Mouse (Mus musculus): ENCODE measurements around the gene Rps26. TPM values are rescaled to one million over a fixed set of nuclear protein-coding genes. Genes with fewer than 3 reads are reported as not detected.

Gene Rps26
- polyA plus RNA-seq, 1 experiment from 2014 or later, result 793 TPM

- Histone ChIP-seq H3K27ac (ENCODE audit: low read length) (peak overlapping the region; percentile 96), H3K9ac (ENCODE audit: low read length) (peak overlapping the region; percentile 16; the same call in 1 of the 2 replicates), H3K36me3 (ENCODE audit: control insufficient read depth, insufficient read depth, low read length) (no peaks in the 10 kb centered on the region; the same call in 1 of the 2 replicates), H3K4me2 (ENCODE audit: low read depth, low read length) (peak overlapping the region; percentile 97), H3K27me3 (ENCODE audit: control insufficient read depth, insufficient read depth, low read depth, low read length) (peaks cover 18% of the 10 kb centered on the region), H3K4me1 (replicated peaks; ENCODE audit: control insufficient read depth, insufficient read depth, low read length) (peaks cover 24% of the 10 kb centered on the region), H3K4me3 (ENCODE audit: low read length) (no peak overlapping the region), H3K9me3 (ENCODE audit: control insufficient read depth, low read length) (no peaks in the 10 kb centered on the region)
- 0% methylated on average over 1 of the region's 1 CpGs for WGBS
- ATAC-seq (ENCODE audit: low read depth), result no peak
Observed at GRCm38 (mm10) chr10:128586546-128586945, 40.0 kb downstream of the Rps26 start.

GRCm38 (mm10) chr10:128584386-128584785 is 42.2 kb downstream of the Rps26 start:
- Histone ChIP-seq H3K27ac (ENCODE audit: low read length) (peak overlapping the region; percentile 87), H3K4me1 (replicated peaks; ENCODE audit: control insufficient read depth, insufficient read depth, low read length) (peaks cover 24% of the 10 kb centered on the region), H3K9ac (ENCODE audit: low read length) (peak overlapping the region; percentile 47; the same call in 1 of the 2 replicates), H3K4me2 (ENCODE audit: low read depth, low read length) (peak overlapping the region; percentile 50), H3K4me3 (ENCODE audit: low read length) (peak overlapping the region; percentile 17), H3K36me3 (ENCODE audit: control insufficient read depth, insufficient read depth, low read length) (no peaks in the 10 kb centered on the region; the same call in 1 of the 2 replicates), H3K27me3 (ENCODE audit: control insufficient read depth, insufficient read depth, low read depth, low read length) (peaks cover 14% of the 10 kb centered on the region), H3K9me3 (ENCODE audit: control insufficient read depth, low read length) (no peaks in the 10 kb centered on the region)
- ATAC-seq (ENCODE audit: low read depth), result peak; percentile 74
- WGBS, result 8% methylated on average over 4 of the region's 4 CpGs

- Histone ChIP-seq H3K4me3 (ENCODE audit: low read length) (peak overlapping the region; percentile 17), H3K9me3 (ENCODE audit: control insufficient read depth, low read length) (no peaks in the 10 kb centered on the region), H3K4me1 (replicated peaks; ENCODE audit: control insufficient read depth, insufficient read depth, low read length) (peaks cover 22% of the 10 kb centered on the region), H3K9ac (ENCODE audit: low read length) (peak overlapping the region; percentile 23; the same call in 1 of the 2 replicates), H3K27ac (ENCODE audit: low read length) (peak overlapping the region; percentile 87), H3K27me3 (ENCODE audit: control insufficient read depth, insufficient read depth, low read depth, low read length) (peaks cover 9% of the 10 kb centered on the region), H3K36me3 (ENCODE audit: control insufficient read depth, insufficient read depth, low read length) (no peaks in the 10 kb centered on the region; the same call in 1 of the 2 replicates), H3K4me2 (ENCODE audit: low read depth, low read length) (peak overlapping the region; percentile 50)
- peak; percentile 85 for ATAC-seq (ENCODE audit: low read depth)
- 14% methylated on average over 7 of the region's 7 CpGs for WGBS
Observed at GRCm38 (mm10) chr10:128583644-128584043, 42.9 kb downstream of the Rps26 start.

- H3K4me1 ChIP-seq (replicated peaks; ENCODE audit: control insufficient read depth, insufficient read depth, low read length), result peaks cover 8% of the 10 kb centered on the region
- H3K36me3 ChIP-seq (ENCODE audit: control insufficient read depth, insufficient read depth, low read length), result peaks cover 6% of the 10 kb centered on the region; the same call in 1 of the 2 replicates
- 78% methylated on average over 4 of the region's 4 CpGs for WGBS
- H3K27me3 ChIP-seq (ENCODE audit: control insufficient read depth, insufficient read depth, low read depth, low read length), result no peaks in the 10 kb centered on the region; the same call in 1 of the 2 replicates
- ATAC-seq (ENCODE audit: low read depth), result no peak
- H3K9me3 ChIP-seq (ENCODE audit: control insufficient read depth, low read length), result peaks cover 3% of the 10 kb centered on the region; the same call in 1 of the 2 replicates
- H3K9ac ChIP-seq (ENCODE audit: low read length), result no peak overlapping the region
- no peak overlapping the region for H3K4me2 ChIP-seq (ENCODE audit: low read depth, low read length)
- H3K27ac ChIP-seq (ENCODE audit: low read length), result no peak overlapping the region
- no peak overlapping the region for H3K4me3 ChIP-seq (ENCODE audit: low read length)
Observed at GRCm38 (mm10) chr10:128579731-128580130, 46.8 kb downstream of the Rps26 start.

- no peak for ATAC-seq (ENCODE audit: low read depth)
- H3K27ac ChIP-seq (ENCODE audit: low read length), result no peak overlapping the region
- WGBS, result 64% methylated on average over 3 of the region's 3 CpGs
Observed at GRCm38 (mm10) chr10:128579298-128579697, 47.2 kb downstream of the Rps26 start.

GRCm38 (mm10) chr10:128578330-128578729 is 48.2 kb downstream of the Rps26 start:
- H3K27ac ChIP-seq (ENCODE audit: low read length), result no peak overlapping the region
- peaks cover 6% of the 10 kb centered on the region; the same call in 1 of the 2 replicates for H3K36me3 ChIP-seq (ENCODE audit: control insufficient read depth, insufficient read depth, low read length)
- H3K4me3 ChIP-seq (ENCODE audit: low read length), result no peak overlapping the region
- H3K27me3 ChIP-seq (ENCODE audit: control insufficient read depth, insufficient read depth, low read depth, low read length), result no peaks in the 10 kb centered on the region
- peaks cover 3% of the 10 kb centered on the region; the same call in 1 of the 2 replicates for H3K9me3 ChIP-seq (ENCODE audit: control insufficient read depth, low read length)
- WGBS, result 65% methylated on average over 11 of the region's 11 CpGs
- peaks cover 4% of the 10 kb centered on the region for H3K4me1 ChIP-seq (replicated peaks; ENCODE audit: control insufficient read depth, insufficient read depth, low read length)
- no peak overlapping the region for H3K9ac ChIP-seq (ENCODE audit: low read length)
- H3K4me2 ChIP-seq (ENCODE audit: low read depth, low read length), result no peak overlapping the region
- ATAC-seq (ENCODE audit: low read depth), result no peak

More at GRCm38 (mm10) chr10:128579298-128579697, 47.2 kb downstream of the Rps26 start:
- Histone ChIP-seq H3K9ac (ENCODE audit: low read length) (no peak overlapping the region), H3K27me3 (ENCODE audit: control insufficient read depth, insufficient read depth, low read depth, low read length) (no peaks in the 10 kb centered on the region; the same call in 1 of the 2 replicates), H3K4me1 (replicated peaks; ENCODE audit: control insufficient read depth, insufficient read depth, low read length) (peaks cover 8% of the 10 kb centered on the region), H3K4me3 (ENCODE audit: low read length) (no peak overlapping the region), H3K4me2 (ENCODE audit: low read depth, low read length) (no peak overlapping the region), H3K36me3 (ENCODE audit: control insufficient read depth, insufficient read depth, low read length) (peaks cover 6% of the 10 kb centered on the region; the same call in 1 of the 2 replicates), H3K9me3 (ENCODE audit: control insufficient read depth, low read length) (peaks cover 3% of the 10 kb centered on the region; the same call in 1 of the 2 replicates)

- 86% methylated on average over 2 of the region's 2 CpGs for WGBS
- no peaks in the 10 kb centered on the region for H3K4me1 ChIP-seq (replicated peaks; ENCODE audit: control insufficient read depth, insufficient read depth, low read length)
- no peak overlapping the region for H3K27ac ChIP-seq (ENCODE audit: low read length)
- no peak overlapping the region for H3K4me3 ChIP-seq (ENCODE audit: low read length)
- no peak for ATAC-seq (ENCODE audit: low read depth)
- H3K36me3 ChIP-seq (ENCODE audit: control insufficient read depth, insufficient read depth, low read length), result peaks cover 6% of the 10 kb centered on the region; the same call in 1 of the 2 replicates
- H3K9ac ChIP-seq (ENCODE audit: low read length), result no peak overlapping the region
- H3K9me3 ChIP-seq (ENCODE audit: control insufficient read depth, low read length), result peaks cover 3% of the 10 kb centered on the region; the same call in 1 of the 2 replicates
- no peak overlapping the region for H3K4me2 ChIP-seq (ENCODE audit: low read depth, low read length)
- H3K27me3 ChIP-seq (ENCODE audit: control insufficient read depth, insufficient read depth, low read depth, low read length), result no peaks in the 10 kb centered on the region
Observed at GRCm38 (mm10) chr10:128575063-128575462, 51.5 kb downstream of the Rps26 start.

Small RNA genes lying within 50 kb of the gene (microRNA-seq; reads per million reads assigned to microRNA genes)
- not detected for gene Mir6917

Other genes starting within 250 kb of the Rps26 start
- 8.4 and 9.6 TPM in 2 replicates for gene Ankrd52, start 249.6 kb downstream of the Rps26 start, polyA plus RNA-seq (2015; fragmentation: Nextera tagmentation; extraction: Ambion mirVana)
- gene Slc39a5, start 225.5 kb downstream of the Rps26 start, polyA plus RNA-seq (2015; fragmentation: Nextera tagmentation; extraction: Ambion mirVana), result 0.13 and 1.0 TPM in 2 replicates
- gene Nabp2, start 215.3 kb downstream of the Rps26 start, polyA plus RNA-seq (2015; fragmentation: Nextera tagmentation; extraction: Ambion mirVana), result 67.7 and 74.5 TPM in 2 replicates
- gene Rnf41, start 215.1 kb downstream of the Rps26 start, polyA plus RNA-seq (2015; fragmentation: Nextera tagmentation; extraction: Ambion mirVana), result 41.4 and 42.7 TPM in 2 replicates
- 71.3 and 76.4 TPM in 2 replicates for gene Smarcc2, start 167.5 kb downstream of the Rps26 start, polyA plus RNA-seq (2015; fragmentation: Nextera tagmentation; extraction: Ambion mirVana)
- gene Myl6, start 132.6 kb downstream of the Rps26 start, polyA plus RNA-seq (2015; fragmentation: Nextera tagmentation; extraction: Ambion mirVana), result 1,564 and 1,684 TPM in 2 replicates
- 3.5 and 5.1 TPM in 2 replicates for gene Myl6b, start 128.1 kb downstream of the Rps26 start, polyA plus RNA-seq (2015; fragmentation: Nextera tagmentation; extraction: Ambion mirVana)
- gene Esyt1, start 100.9 kb downstream of the Rps26 start, polyA plus RNA-seq (2015; fragmentation: Nextera tagmentation; extraction: Ambion mirVana), result 32.5 and 34.4 TPM in 2 replicates
- 10.9 and 11.9 TPM in 2 replicates for gene Zc3h10, start 79.0 kb downstream of the Rps26 start, polyA plus RNA-seq (2015; fragmentation: Nextera tagmentation; extraction: Ambion mirVana)
- gene Rpl41, start 77.4 kb downstream of the Rps26 start, polyA plus RNA-seq (2015; fragmentation: Nextera tagmentation; extraction: Ambion mirVana), result 4,142 and 4,423 TPM in 2 replicates
- gene Pa2g4, start 60.8 kb downstream of the Rps26 start, polyA plus RNA-seq (2015; fragmentation: Nextera tagmentation; extraction: Ambion mirVana), result 161 and 167 TPM in 2 replicates
- gene Erbb3, start 37.1 kb downstream of the Rps26 start, polyA plus RNA-seq (2015; fragmentation: Nextera tagmentation; extraction: Ambion mirVana), result 26.9 and 27.6 TPM in 2 replicates
- gene Ikzf4, start 19.2 kb upstream of the Rps26 start, polyA plus RNA-seq (2015; fragmentation: Nextera tagmentation; extraction: Ambion mirVana), result 1.4 and 1.6 TPM in 2 replicates
- gene Suox, start 47.3 kb upstream of the Rps26 start, polyA plus RNA-seq (2015; fragmentation: Nextera tagmentation; extraction: Ambion mirVana), result 13.0 and 14.6 TPM in 2 replicates
- gene Rab5b, start 69.5 kb upstream of the Rps26 start, polyA plus RNA-seq (2015; fragmentation: Nextera tagmentation; extraction: Ambion mirVana), result 87.9 and 90.6 TPM in 2 replicates
- gene Pmel, start 77.4 kb upstream of the Rps26 start, polyA plus RNA-seq (2015; fragmentation: Nextera tagmentation; extraction: Ambion mirVana), result 2.1 and 2.2 TPM in 2 replicates
- 101 and 105 TPM in 2 replicates for gene Cdk2, start 78.3 kb upstream of the Rps26 start, polyA plus RNA-seq (2015; fragmentation: Nextera tagmentation; extraction: Ambion mirVana)
- gene Dgka, start 118.1 kb upstream of the Rps26 start, polyA plus RNA-seq (2015; fragmentation: Nextera tagmentation; extraction: Ambion mirVana), result 12.2 and 13.9 TPM in 2 replicates
- gene Pym1, start 121.1 kb upstream of the Rps26 start, polyA plus RNA-seq (2015; fragmentation: Nextera tagmentation; extraction: Ambion mirVana), result 32.7 and 35.1 TPM in 2 replicates
- gene Mmp19, start 164.2 kb upstream of the Rps26 start, polyA plus RNA-seq (2015; fragmentation: Nextera tagmentation; extraction: Ambion mirVana), result 4.9 and 5.3 TPM in 2 replicates
- 56.0 and 56.7 TPM in 2 replicates for gene Dnajc14, start 177.3 kb upstream of the Rps26 start, polyA plus RNA-seq (2015; fragmentation: Nextera tagmentation; extraction: Ambion mirVana)
- gene Tmem198b, start 177.6 kb upstream of the Rps26 start, polyA plus RNA-seq (2015; fragmentation: Nextera tagmentation; extraction: Ambion mirVana), result 18.2 and 18.4 TPM in 2 replicates
- 186 and 212 TPM in 2 replicates for gene Sarnp, start 190.6 kb upstream of the Rps26 start, polyA plus RNA-seq (2015; fragmentation: Nextera tagmentation; extraction: Ambion mirVana)
- gene Ormdl2, start 194.9 kb upstream of the Rps26 start, polyA plus RNA-seq (2015; fragmentation: Nextera tagmentation; extraction: Ambion mirVana), result 76.6 and 86.4 TPM in 2 replicates